Mouse (Mus musculus): ENCODE data around the gene Pold1. TPM values are rescaled to one million over a fixed set of nuclear protein-coding genes. Genes with fewer than 3 reads are reported as not detected.
A peak's percentile ranks its signal among the peaks of the same experiment; 100 is the strongest.

Pold1 gene
- polyA plus RNA-seq, 1 experiment, result 14.2 TPM

DNA sequence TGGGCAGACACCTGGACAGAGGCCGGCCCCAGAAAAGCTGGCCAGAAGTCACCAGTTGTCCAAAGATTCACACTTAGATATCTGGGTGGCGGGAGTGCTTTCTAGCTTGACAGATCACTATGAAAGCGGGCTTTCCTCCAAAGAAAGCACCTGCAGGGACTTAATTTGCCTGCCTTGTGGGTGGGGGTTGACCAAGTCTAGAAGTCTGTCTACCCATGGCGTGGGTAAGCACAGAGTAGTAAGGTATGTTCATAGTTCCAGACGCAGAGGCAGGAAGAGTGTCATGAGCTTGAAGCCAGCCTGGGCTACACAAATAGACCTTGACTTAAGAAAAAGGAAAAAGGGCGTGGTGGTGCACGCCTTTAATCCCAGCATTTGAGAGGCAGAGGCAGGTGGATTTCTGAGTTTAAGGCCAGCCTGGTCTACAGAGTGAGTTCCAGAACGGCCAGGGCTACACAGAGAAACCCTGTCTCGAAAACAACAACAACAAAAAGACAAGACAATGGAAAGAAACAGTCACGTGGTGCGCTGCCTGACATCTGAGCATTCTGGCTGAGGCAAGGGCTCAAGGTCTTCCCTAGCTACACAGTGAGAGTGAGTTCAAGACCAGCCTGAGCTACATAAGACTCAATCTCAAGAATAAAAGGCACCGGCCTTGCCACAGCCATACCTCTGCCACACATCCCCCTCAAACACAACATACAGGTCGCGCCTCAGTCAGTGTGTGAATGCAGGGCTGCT lies 22.1 kb downstream of the Pold1 start:
- WGBS, result 92% methylated on average over 14 of the region's 14 CpGs
- no peaks in the 10 kb centered on the region for H3K36me3 ChIP-seq (ENCODE audit: control insufficient read depth, insufficient read depth, low read length)

DNA sequence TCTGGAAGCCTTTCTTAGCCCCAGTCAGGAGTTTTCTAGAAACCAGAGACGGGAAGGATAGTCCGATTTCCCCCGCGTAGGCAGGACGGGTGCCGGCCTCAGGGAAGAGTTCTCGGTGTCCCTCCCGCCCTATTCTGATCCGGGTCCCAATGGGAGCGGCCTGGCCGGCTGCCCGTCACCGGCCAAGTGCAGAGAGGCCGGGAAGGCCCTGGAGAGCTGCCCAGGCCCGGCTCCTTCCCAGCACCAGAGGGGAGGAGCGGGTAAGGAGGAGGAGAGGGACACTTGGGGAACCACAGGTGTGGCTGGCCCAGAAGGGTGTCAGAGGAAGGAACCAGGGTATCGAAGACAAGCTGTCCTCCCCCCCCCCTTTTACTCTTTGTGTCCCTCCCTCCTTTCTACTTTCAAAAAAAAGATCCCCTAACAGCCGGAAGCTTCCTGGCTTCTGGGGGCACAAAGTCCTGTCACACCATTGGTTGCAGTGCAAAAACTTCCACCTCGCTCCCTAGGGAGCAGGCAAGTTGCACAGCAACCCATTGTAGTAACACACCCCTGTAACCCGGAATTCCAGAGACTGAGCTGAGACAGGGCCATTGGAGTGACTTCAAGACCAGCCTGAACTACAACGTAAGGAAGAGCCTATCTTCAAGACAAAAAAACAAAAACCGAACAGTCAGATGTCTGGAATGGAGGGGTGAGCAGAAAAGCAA lies 23.4 kb downstream of the Pold1 start:
- H3K4me3 ChIP-seq (ENCODE audit: insufficient read depth, low read depth, low read length), result peak overlapping the region; percentile 9

More for the DNA sequence above, 22.1 kb downstream of the Pold1 start:
- Histone ChIP-seq H3K4me3 (ENCODE audit: insufficient read depth, low read depth, low read length) (no peak overlapping the region), H3K4me1 (ENCODE audit: control insufficient read depth, insufficient read depth, low read length) (no peaks in the 10 kb centered on the region; the same call in 1 of the 2 replicates), H3K27me3 (replicated peaks; ENCODE audit: control insufficient read depth, insufficient read depth, low read length) (no peaks in the 10 kb centered on the region), H3K27ac (ENCODE audit: insufficient read depth, low read depth, low read length) (no peak overlapping the region)
- TF ChIP-seq POLR2A (IDR thresholded peaks at IDR 0.05; ENCODE audit: low read depth, low read length) (no peak), CTCF (conservative IDR thresholded peaks at IDR 0.05; ENCODE audit: insufficient read depth, insufficient read length, low read depth, low read length) (no peak)
- DNase-seq, result no peak

DNA sequence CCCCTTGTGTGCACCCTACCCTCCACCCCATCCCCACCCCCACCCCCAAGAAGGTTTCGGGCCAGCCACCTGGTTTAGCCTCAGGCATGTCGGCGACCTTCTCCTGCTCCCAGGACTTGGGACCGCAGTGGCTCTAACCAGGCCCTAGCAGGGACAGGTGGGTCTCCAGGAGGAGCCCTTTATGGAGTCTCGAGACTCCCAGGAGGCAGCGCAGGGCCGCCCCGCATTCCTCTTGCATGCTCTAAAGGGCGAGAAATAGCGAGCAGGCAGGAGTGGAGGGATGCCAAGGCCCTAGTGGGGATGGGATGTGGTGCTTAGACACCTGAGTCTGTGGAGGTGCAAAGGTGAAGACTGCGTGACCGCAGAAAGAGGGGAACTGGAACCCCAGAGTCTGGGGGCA lies 24.1 kb downstream of the Pold1 start, which contains the start of gene Mybpc2:
Gene Mybpc2 (minus strand): TSS at position 155 of the 400 bp plus-strand sequence.
- Histone ChIP-seq H3K4me1 (ENCODE audit: control insufficient read depth, insufficient read depth, low read length) (no peaks in the 10 kb centered on the region; the same call in 1 of the 2 replicates), H3K4me3 (ENCODE audit: insufficient read depth, low read depth, low read length) (peak within 1 kb of the TSS; percentile 9), H3K36me3 (ENCODE audit: control insufficient read depth, insufficient read depth, low read length) (no peaks in the 10 kb centered on the region), H3K27ac (ENCODE audit: insufficient read depth, low read depth, low read length) (no peak within 1 kb of the TSS), H3K27me3 (replicated peaks; ENCODE audit: control insufficient read depth, insufficient read depth, low read length) (no peaks in the 10 kb centered on the region)
- DNase-seq, result peak; percentile 52
- 25% methylated on average over 12 of the region's 12 CpGs for WGBS
- TF ChIP-seq POLR2A (IDR thresholded peaks at IDR 0.05; ENCODE audit: low read depth, low read length), result no peak
- no peak for TF ChIP-seq CTCF (conservative IDR thresholded peaks at IDR 0.05; ENCODE audit: insufficient read depth, insufficient read length, low read depth, low read length)

More for the DNA sequence above, 23.4 kb downstream of the Pold1 start:
- Histone ChIP-seq H3K36me3 (ENCODE audit: control insufficient read depth, insufficient read depth, low read length) (no peaks in the 10 kb centered on the region), H3K4me1 (ENCODE audit: control insufficient read depth, insufficient read depth, low read length) (no peaks in the 10 kb centered on the region; the same call in 1 of the 2 replicates), H3K27ac (ENCODE audit: insufficient read depth, low read depth, low read length) (no peak overlapping the region), H3K27me3 (replicated peaks; ENCODE audit: control insufficient read depth, insufficient read depth, low read length) (no peaks in the 10 kb centered on the region)
- peak; percentile 96 for DNase-seq
- TF ChIP-seq CTCF (conservative IDR thresholded peaks at IDR 0.05; ENCODE audit: insufficient read depth, insufficient read length, low read depth, low read length), result no peak
- TF ChIP-seq POLR2A (IDR thresholded peaks at IDR 0.05; ENCODE audit: low read depth, low read length), result no peak
- WGBS, result 8% methylated on average over 22 of the region's 22 CpGs

DNA sequence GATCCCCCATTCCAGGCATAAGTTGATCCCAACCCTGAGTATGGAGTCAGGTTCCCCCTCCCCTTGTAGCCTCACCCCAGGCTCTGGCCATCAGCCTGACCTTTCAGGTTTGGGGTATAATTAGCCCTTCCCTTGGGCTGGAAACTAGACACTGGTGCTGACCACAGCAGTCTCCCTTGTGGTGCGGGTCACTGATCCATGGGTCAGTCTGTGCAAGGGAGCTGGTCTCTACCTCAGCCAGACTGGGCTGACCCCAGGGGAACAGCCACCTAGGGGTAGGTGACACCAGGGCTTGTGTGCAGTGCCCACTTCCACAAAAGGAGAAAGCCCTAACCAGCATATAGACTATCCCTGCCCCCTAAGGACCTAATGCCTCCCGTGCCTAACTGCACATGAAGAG lies 25.6 kb downstream of the Pold1 start:
- no peak overlapping the region for H3K4me3 ChIP-seq (ENCODE audit: insufficient read depth, low read depth, low read length)
- no peak for TF ChIP-seq POLR2A (IDR thresholded peaks at IDR 0.05; ENCODE audit: low read depth, low read length)
- no peak for TF ChIP-seq CTCF (conservative IDR thresholded peaks at IDR 0.05; ENCODE audit: insufficient read depth, insufficient read length, low read depth, low read length)
- no peaks in the 10 kb centered on the region; the same call in 1 of the 2 replicates for H3K4me1 ChIP-seq (ENCODE audit: control insufficient read depth, insufficient read depth, low read length)
- H3K36me3 ChIP-seq (ENCODE audit: control insufficient read depth, insufficient read depth, low read length), result no peaks in the 10 kb centered on the region
- DNase-seq, result no peak
- no peak overlapping the region for H3K27ac ChIP-seq (ENCODE audit: insufficient read depth, low read depth, low read length)
- WGBS, result 74% methylated on average over 2 of the region's 2 CpGs
- no peaks in the 10 kb centered on the region for H3K27me3 ChIP-seq (replicated peaks; ENCODE audit: control insufficient read depth, insufficient read depth, low read length)

DNA sequence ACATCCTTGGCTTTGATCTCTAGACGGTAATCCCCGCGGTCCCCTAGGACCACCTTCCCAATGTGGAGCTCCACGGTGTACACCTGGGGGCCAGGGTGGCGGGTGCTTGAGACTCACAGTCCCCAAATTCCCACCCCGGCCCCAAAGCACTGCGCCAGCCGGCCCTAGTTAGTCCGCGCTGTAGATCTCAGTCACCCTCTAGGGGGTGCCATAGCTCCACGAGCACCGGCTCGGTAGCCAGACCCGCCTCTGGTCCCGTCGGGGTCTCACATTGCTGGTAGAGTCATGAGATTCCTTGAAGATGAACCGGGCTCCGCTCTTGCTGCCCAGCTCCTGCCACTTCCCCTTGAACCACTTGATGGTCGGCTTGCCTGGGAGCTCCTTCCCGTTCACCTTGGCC lies 26.9 kb downstream of the Pold1 start:
- WGBS, result 3% methylated on average over 20 of the region's 20 CpGs
- H3K27ac ChIP-seq (ENCODE audit: insufficient read depth, low read depth, low read length), result no peak overlapping the region
- peak; percentile 77 for TF ChIP-seq CTCF (conservative IDR thresholded peaks at IDR 0.05; ENCODE audit: insufficient read depth, insufficient read length, low read depth, low read length)
- no peak for TF ChIP-seq POLR2A (IDR thresholded peaks at IDR 0.05; ENCODE audit: low read depth, low read length)
- peak; percentile 60 for DNase-seq
- no peaks in the 10 kb centered on the region for H3K36me3 ChIP-seq (ENCODE audit: control insufficient read depth, insufficient read depth, low read length)
- H3K27me3 ChIP-seq (replicated peaks; ENCODE audit: control insufficient read depth, insufficient read depth, low read length), result no peaks in the 10 kb centered on the region
- no peaks in the 10 kb centered on the region for H3K4me1 ChIP-seq (ENCODE audit: control insufficient read depth, insufficient read depth, low read length)
- no peak overlapping the region for H3K4me3 ChIP-seq (ENCODE audit: insufficient read depth, low read depth, low read length)

DNA sequence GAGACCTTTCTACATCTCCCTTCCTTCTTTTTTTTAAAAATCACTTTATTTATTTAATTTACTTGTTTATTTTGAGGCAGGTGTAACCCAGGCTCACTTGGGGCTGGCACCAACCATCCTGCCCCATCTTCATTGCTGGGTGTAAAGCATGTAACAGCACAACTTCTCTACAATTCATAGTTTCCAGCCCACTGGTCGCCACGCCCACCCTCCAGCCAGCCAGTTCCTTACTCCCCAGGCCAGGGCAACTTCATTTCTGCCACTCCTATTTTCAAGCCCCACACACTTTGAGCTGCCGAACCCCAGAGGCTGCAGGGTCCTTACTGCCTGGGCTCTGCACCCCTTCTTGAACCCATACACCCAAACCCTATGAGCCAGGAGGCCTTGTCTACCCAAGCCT lies 27.7 kb downstream of the Pold1 start:
- DNase-seq, result no peak
- Histone ChIP-seq H3K36me3 (ENCODE audit: control insufficient read depth, insufficient read depth, low read length) (no peaks in the 10 kb centered on the region), H3K27ac (ENCODE audit: insufficient read depth, low read depth, low read length) (no peak overlapping the region), H3K27me3 (replicated peaks; ENCODE audit: control insufficient read depth, insufficient read depth, low read length) (no peaks in the 10 kb centered on the region), H3K4me3 (ENCODE audit: insufficient read depth, low read depth, low read length) (no peak overlapping the region), H3K4me1 (ENCODE audit: control insufficient read depth, insufficient read depth, low read length) (no peaks in the 10 kb centered on the region)
- 55% methylated on average over 3 of the region's 3 CpGs for WGBS
- TF ChIP-seq POLR2A (IDR thresholded peaks at IDR 0.05; ENCODE audit: low read depth, low read length) (no peak), CTCF (conservative IDR thresholded peaks at IDR 0.05; ENCODE audit: insufficient read depth, insufficient read length, low read depth, low read length) (no peak)
